In genomic region chr8:124316466-124317136, GRCm38 (mm10) we compare ENCODE assay signal across 9 mouse cellular contexts.
DNase-seq lines count a peak whose midpoint lies in the region; ATAC-seq lines count a peak whose summit lies in the region.
"Had no signal": no experiment of that assay in that cellular context is flagged by ENCODE, and none has a peak within 500 bp of the region (broad histone marks: within the 10 kb centered on the region; RNA-seq: fewer than 3 reads in every experiment).

No protein-coding gene starts in this region.

- no peaks in the 10 kb centered on the region for H3K9me3 ChIP-seq in megakaryocyte, embryonic 14.5 days
- H3K9me3 ChIP-seq in heart, embryonic 10.5 days = no peaks in the 10 kb centered on the region
- no peaks in the 10 kb centered on the region for H3K9me3 ChIP-seq in neural tube, embryonic 15.5 days (replicated peaks)

- DNase-seq in cerebellum, adult 9-10 months = peak; percentile 93
- DNase-seq in heart, embryonic 10.5 days (ENCODE audit: low spot score) = no peak
- DNase-seq in kidney, postnatal 10 days = peak; percentile 52
- no peak for DNase-seq in c-Kit-positive CD71-positive TER-119-positive erythroid progenitor cells, embryonic 14.5 days (ENCODE audit: low spot score)
- DNase-seq in frontal cortex, adult 2 months (ENCODE audit: extremely low spot score in 1 of 2, low spot score in 1 of 2) = no peak

- WGBS in heart, embryonic 10.5 days = 26% methylated on average over 12 of the region's 12 CpGs
- 57% methylated on average over 12 of the region's 12 CpGs for WGBS in neural tube, embryonic 15.5 days

- no peak for ATAC-seq in megakaryocyte, adult 5-6 weeks (ENCODE audit: poor library complexity, severe bottlenecking)
- ATAC-seq in neural tube, embryonic 15.5 days (ENCODE audit: low FRiP score) = no peak

- H3K4me3 ChIP-seq in megakaryocyte, embryonic 14.5 days (replicated peaks) = peak overlapping the region; percentile 71
- peak overlapping the region; percentile 40 for H3K4me3 ChIP-seq in heart, embryonic 10.5 days
- no peak overlapping the region for H3K4me3 ChIP-seq in neural tube, embryonic 15.5 days (replicated peaks)

- peaks cover 97% of the 10 kb centered on the region for H3K36me3 ChIP-seq in megakaryocyte, embryonic 14.5 days (replicated peaks; ENCODE audit: low read length)
- H3K36me3 ChIP-seq in heart, embryonic 10.5 days = no peaks in the 10 kb centered on the region; the same call in 1 of the 2 replicates
- H3K36me3 ChIP-seq in neural tube, embryonic 15.5 days = 0 out of 2 replicates have a peak, but pooled peaks cover 4% of the 10 kb centered on the region
- H3K36me3 ChIP-seq: G1E had no signal

- H3K27me3 ChIP-seq in megakaryocyte, embryonic 14.5 days (replicated peaks) = no peaks in the 10 kb centered on the region
- no peaks in the 10 kb centered on the region for H3K27me3 ChIP-seq in heart, embryonic 10.5 days (ENCODE audit: insufficient read depth, poor library complexity, severe bottlenecking)
- no peaks in the 10 kb centered on the region for H3K27me3 ChIP-seq in neural tube, embryonic 15.5 days (replicated peaks)

- peak overlapping the region; percentile 80 for H3K27ac ChIP-seq in heart, embryonic 10.5 days
- peak overlapping the region; percentile 37; the same call in 1 of the 2 replicates for H3K27ac ChIP-seq in neural tube, embryonic 15.5 days (replicated peaks)

- no peak overlapping the region for H3K9ac ChIP-seq in neural tube, embryonic 15.5 days (replicated peaks)

- no peak overlapping the region for H3K4me2 ChIP-seq in neural tube, embryonic 15.5 days

- H3K4me1 ChIP-seq in megakaryocyte, embryonic 14.5 days = peaks cover 100% of the 10 kb centered on the region
- peaks cover 59% of the 10 kb centered on the region for H3K4me1 ChIP-seq in heart, embryonic 10.5 days
- peaks cover 57% of the 10 kb centered on the region for H3K4me1 ChIP-seq in neural tube, embryonic 15.5 days

Comparison
In these comparisons a context has a peak if more than half of its experiments do, and no peak if none do; other contexts are left out.
1. DNase-seq: peak in cerebellum, adult 9-10 months (single experiment) and kidney, postnatal 10 days (single experiment); none in heart, embryonic 10.5 days (single experiment), c-Kit-positive CD71-positive TER-119-positive erythroid progenitor cells, embryonic 14.5 days (single experiment) and frontal cortex, adult 2 months (0 of 2).